Mouse (Mus musculus) thymus, postnatal 36 days (tissue): Measurements from ENCODE around the gene Psd4.

ENCODE experiments used
- DNase-seq, 2 experiments: peaks; one replicate each; pipeline ENCODE4 v3.0.0; 2022; ENCODE audit warnings: mixed read lengths in 2 of 2

Gene Psd4

DNA sequence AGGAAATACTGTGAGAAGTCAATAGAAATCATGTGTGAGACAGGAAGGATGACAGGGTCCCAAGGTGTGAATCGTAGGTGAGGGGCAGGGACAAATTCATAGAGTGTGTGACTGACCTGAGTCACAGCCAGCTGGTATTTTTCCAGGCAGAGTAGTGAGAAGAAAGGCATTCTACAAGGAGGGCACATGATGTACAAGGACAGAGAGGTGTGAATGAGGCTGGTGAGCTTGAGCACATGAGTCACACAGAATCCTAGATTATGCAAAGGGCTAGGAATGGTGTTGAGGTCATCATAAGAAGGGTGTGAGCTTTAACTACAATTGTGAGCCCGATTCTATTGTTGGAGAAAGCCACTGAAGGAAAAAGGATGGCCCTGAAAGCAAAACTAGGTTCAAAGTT is 72.7 kb downstream of the Psd4 start:
- DNase-seq, result no peak

GRCm38 (mm10) chr2:24441899-24442298 is 74.5 kb downstream of the Psd4 start:
- no peak for DNase-seq

GRCm38 (mm10) chr2:24442303-24442925 is 75.0 kb downstream of the Psd4 start:
- DNase-seq, result no peak

DNA sequence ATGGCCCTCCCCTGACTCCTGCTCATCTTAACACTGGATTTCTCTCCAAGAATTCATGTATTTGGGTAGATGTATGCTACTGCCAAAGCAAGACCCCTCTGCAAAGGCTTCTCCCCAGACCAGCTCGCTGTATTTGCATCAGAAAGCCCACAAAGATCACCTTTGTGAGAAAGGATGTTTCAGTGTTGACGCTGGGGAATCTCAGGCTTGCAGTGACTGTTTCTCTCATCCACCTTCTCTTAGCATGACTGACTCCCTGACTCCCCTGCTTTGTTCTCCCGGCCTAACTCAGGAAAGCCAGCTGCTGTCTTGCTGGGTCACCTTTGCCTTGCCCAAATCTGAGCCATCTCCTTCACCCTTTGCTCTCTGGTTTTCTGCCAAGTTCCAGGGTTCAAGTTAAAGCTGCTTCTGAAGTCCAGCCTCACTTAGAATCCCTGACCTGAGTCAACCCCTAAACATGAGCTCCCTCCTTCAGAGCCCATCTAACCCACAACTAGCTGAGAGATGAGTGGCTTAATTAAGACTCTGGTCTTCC is 75.9 kb downstream of the Psd4 start:
- no peak for DNase-seq

GRCm38 (mm10) chr2:24449111-24449510 is 81.7 kb downstream of the Psd4 start:
- no peak for DNase-seq

DNA sequence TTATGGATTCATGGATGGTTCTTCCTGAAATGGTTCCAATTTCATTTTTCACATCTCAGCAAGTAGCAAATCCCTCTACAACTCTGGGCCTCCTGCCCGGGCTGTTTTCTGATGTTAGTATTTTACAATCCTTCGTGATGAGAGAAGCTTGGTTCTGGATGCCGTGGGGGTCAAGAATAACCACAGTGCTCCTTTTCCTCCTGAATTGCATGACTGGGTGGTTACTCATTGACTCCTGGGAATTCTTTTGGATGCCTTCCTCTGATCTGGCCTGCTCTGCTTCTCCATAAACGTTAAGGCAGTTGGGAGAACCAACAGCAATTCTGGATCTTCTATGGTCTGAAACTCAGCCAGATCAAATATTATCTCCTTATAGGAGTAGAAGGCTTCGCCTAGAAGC is 85.8 kb downstream of the Psd4 start:
- no peak for DNase-seq

- no peak for DNase-seq
These were observed 87.1 kb downstream of the Psd4 start for GRCm38 (mm10) chr2:24454429-24455011.

GRCm38 (mm10) chr2:24455057-24455855 is 87.9 kb downstream of the Psd4 start:
- DNase-seq, result no peak

- no peak for DNase-seq
These were observed 89.5 kb downstream of the Psd4 start for GRCm38 (mm10) chr2:24456841-24457240.

DNA sequence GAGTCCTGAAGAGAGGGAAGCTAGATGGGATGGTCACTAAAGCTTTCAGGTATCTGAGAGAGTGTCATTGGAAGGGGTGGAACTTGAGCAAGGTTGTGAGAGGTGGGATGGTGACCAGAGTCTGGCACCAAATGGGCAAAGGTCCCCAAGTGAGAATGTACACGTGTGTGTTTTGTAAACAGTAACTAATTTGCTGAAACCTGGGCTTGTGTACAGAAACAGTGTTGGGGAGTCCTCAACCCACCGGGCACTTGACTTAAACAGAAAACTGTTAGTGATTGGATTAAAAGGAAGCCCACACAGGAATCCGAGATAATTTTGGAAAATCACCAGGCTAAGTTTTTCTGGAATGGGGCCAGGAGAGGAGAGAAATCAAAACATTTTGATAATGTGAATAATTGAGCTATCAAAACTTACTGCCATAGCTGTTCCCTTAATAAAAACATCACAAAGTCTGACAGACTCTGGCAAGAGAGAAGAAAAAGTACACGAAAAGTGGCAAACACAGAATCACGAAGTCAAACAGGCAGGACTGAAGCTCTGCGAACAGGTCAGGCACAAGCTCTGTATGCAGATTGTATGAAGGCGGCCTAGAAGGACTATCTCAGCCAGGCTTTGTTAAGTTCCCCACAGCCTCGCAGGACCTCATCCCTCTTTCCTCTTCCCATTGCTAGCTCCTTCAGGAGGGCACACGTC is 92.9 kb downstream of the Psd4 start:
- no peak for DNase-seq

GRCm38 (mm10) chr2:24460808-24461127 is 93.4 kb downstream of the Psd4 start:
- DNase-seq, result no peak
